Mouse (Mus musculus): ENCODE results near the gene Rps18.

Gene Rps18

DNA sequence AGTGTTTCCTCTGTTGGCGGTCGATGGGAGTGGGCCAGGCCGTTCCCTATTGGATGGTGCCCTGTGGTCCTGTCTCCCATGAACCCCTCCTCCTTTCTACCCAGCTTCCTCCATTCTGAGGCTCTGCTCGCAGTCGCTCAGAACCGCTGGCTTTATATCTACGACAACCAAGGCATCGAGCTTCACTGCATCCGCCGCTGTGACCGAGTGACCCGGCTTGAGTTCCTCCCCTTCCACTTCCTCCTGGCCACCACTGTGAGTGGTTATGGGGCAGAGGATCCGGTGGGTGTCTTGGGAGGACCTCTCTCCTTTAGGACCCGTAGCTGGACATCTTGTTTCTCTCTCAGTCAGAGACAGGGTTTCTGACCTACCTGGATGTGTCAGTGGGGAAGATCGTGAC, 12.3 kb downstream of the Rps18 start:
- WGBS: 94% methylated on average over 15 of the region's 15 CpGs

DNA sequence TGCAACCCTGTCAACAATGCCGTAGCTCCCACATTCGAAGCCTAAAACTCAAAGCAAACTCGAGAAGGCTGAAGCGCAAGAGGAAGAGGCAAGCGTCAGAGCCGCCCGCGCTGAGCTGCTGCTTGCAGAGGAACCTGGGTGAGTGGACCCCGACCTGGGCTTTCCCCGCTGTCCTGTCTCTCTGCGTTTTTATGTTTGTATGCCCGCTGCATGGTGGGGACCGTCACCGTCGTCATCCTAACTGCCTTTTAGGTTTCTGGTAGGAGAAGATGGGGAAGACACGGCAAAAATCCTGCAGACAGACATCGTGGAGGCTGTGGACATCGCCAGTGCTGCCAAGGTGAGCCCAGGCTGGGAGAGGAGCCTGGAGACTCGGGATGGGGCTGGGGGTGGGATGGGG, 14.4 kb downstream of the Rps18 start:
- 56% methylated on average over 19 of the region's 19 CpGs for WGBS

DNA sequence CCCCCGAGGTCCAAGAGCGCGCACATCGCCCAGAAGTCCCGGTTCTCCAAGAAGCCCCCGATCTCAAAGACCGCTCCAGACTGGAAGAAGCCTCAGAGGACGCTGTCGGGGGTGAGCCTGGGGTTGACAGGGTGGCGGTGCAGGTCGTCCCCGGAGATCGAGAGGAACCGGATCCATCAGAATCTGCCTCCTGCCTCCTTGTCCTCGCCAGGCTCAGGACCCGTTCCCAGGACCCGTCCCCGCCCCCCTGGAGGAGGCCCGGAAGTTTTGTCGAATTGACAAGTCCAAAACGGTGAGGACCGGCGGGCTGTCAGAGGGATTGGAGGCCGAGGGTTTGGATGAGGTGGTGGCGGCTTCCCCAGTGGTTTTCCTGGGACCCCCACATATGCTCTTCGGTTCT, 14.8 kb downstream of the Rps18 start:
- WGBS: 3% methylated on average over 26 of the region's 26 CpGs

DNA sequence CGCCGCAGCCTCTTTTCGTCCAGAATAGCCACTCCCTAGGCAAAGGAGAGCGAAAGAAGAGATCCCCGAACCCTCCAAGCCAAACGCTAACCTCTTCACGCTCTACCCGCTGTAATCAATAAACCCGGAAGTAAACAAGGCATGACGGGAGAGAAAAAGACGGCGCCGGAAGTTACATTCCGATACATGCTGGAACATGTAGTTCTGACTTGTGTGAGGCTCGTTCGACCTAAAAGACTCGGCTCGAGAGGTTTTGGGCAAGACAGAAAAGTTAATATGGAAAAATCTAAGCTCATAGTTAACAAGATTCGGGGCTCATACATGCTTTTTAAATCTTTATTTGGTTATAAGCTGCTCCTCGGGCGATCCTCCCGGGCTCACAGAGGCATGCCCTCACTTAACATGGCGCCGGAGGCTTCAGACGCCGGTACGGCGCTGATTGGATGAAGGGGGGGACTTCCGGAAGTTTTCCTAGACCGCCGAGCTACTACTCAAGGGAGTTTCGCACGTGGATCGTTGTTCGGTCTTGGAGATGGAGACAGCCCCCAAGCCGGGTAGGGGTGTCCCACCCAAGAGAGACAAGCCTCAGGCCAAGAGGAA, 15.5 kb downstream of the Rps18 start, which contains the start of the genes Pfdn6 and Wdr46:
TSS of gene Pfdn6 (minus strand) at position 138 of the 600 bp plus-strand sequence.
TSS of gene Wdr46 (plus strand) at position 455 of the 600 bp plus-strand sequence.
- WGBS: under 1% methylated on average over 36 of the region's 36 CpGs

DNA sequence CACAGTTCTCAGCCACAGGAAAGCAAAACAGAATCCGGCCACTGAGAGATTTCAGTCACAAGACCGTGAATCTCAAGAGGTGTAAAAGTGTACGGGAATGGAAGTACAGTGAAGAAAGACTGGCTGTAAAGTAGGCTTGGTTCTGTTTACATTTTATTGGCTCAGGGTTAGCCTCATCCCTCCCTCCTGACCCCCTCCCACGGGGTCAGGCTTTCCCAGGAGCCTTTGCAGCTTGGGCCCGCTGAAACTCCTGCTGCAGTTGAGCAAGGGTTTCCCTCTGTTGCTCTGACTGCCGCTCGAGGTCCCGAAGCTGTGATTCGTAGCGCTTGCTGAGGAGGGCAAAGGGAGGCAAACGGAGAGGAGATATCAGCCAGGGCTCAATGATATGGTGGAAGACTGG, 17.0 kb downstream of the Rps18 start:
- 81% methylated on average over 11 of the region's 11 CpGs for WGBS

DNA sequence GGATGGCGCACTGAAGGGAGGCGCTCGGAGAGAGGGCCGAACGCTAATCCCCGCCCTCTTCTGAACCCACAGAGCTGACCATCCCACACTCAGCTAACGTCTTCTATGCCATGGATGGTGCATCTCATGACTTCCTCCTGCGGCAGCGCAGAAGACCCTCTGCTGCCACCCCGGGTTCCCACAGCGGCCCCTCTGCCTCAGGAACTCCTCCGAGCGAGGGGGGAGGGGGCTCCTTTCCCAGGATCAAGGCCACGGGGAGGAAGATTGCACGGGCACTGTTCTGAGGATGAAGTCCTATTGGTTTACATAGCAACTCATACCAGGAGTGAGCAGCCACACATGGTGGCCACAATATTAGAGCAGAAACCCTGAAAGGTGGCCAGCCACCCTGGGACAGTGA, 18.8 kb downstream of the Rps18 start:
- 84% methylated on average over 15 of the region's 15 CpGs for WGBS

DNA sequence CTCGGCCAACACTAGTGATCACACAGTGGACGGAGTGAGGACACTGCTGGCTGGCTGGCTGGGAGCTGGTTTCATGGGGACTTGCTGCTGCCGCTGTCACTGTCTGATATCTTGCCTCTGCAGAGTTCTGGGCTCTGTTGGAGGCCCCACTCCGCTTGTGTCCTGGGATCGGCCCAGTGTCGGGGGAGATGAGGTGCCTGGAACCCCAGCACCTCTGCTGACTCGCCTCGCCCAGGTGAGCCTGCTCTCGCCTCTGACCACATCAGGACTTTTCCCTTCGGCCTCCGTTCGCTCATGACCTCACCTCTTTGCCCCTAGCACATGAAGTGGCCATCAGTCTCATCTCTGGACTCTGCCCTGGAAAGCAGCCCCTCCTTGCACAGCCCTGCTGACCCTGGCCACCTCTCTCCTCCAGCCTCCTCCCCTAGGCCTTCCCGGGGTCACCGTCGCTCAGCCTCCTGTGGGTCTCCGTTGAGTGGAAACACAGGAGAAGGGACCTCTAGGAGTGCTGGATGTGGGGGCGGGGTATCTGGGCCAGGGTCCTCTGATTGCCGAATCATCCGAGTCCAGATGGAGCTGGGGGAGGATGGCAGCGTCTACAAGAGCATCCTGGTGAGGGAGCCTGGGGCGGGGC, 20.3 kb downstream of the Rps18 start:
- WGBS: 89% methylated on average over 21 of the region's 21 CpGs

DNA sequence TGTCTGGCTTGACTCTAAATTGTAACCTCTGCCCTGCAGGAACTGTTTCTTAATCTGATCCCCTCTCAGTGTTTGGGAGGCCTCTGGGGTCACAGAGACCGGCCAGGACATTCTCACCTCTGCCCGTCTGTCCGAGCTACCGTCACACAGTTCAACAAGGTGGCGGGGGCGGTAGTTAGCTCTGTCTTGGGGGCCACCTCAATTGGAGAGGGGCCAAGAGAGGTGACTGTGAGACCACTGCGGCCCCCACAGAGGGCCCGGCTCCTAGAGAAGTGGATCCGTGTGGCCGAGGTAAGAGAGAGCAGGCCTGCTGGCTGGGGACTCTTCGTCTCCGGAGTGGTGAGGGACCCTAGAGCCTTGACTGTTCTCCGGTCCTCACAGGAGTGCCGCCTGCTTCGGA, 22.8 kb downstream of the Rps18 start:
- whole genome bisulfite sequencing: 94% methylated on average over 15 of the region's 15 CpGs

DNA sequence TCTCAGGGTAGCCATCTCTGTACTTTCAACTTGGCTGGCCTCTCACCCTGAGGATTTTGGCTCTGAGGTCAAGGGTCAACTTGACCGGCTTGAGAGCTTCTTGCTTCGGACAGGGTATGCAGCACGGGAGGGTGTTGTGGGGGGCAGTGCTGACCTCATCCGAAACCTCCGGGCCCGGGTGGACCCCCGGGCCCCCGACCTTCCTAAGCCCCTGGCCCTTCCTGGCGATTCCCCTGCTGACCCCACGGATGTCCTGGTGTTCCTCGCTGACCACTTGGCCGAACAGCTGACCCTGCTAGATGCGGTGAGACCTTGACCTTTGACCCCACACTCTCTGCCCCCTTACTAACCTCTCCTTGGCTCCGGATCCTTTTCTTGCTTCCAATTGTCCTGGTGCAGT, 23.4 kb downstream of the Rps18 start:
- 91% methylated on average over 14 of the region's 14 CpGs for WGBS

DNA sequence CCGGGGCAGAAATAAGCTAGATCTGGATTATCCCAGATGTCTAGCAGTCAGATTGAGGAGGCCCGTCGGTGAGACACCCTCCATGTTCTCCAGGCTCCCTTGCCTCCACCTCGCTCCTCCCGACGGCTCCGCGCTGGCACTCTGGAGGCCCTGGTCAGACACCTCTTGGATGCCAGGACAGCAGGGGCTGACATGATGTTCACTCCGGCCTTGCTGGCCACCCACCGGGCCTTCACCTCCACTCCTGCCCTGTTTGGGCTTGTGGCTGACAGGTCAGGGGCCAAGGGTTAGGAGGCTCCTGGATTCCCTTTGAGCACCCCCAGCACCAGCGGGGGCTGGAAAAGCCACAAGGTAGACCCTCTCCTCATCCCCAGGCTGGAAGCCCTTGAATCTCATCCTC, 23.9 kb downstream of the Rps18 start:
- 89% methylated on average over 11 of the region's 11 CpGs for WGBS

DNA sequence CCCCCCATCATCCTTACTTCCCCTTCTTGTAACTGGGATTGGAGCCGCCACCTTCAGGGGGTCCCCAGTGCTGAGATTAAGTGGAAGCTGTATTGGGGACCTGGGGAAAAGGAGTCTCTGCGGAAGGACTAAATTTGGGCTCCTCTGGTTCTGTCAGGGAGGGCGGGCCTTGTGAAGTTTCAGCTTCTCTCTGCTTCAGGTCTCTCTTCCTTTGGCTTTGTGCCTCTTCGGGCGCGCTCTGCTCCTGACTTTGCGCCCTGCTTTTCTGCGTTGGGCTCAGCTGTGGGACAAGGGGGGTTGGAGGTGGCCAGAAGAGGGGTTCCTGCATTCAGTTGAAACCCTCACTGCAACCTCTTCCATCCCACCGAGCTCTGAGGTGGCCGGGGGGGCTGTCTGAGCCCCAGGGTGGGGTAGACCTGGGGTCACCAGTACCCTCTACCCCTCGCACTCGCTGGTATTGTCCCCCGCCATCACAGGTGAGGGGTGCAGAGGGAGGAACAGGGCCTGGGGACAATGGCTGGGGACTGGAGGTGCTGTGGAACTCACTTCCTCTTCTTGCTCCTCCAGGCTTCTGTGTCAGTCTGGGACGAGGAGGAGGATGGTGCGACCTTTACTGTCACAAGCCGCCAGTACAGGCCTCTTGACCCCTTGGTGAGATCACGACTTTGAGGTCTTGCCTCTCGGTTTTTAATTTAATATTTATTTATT, 24.5 kb downstream of the Rps18 start:
- 45% methylated on average over 18 of the region's 18 CpGs for WGBS

DNA sequence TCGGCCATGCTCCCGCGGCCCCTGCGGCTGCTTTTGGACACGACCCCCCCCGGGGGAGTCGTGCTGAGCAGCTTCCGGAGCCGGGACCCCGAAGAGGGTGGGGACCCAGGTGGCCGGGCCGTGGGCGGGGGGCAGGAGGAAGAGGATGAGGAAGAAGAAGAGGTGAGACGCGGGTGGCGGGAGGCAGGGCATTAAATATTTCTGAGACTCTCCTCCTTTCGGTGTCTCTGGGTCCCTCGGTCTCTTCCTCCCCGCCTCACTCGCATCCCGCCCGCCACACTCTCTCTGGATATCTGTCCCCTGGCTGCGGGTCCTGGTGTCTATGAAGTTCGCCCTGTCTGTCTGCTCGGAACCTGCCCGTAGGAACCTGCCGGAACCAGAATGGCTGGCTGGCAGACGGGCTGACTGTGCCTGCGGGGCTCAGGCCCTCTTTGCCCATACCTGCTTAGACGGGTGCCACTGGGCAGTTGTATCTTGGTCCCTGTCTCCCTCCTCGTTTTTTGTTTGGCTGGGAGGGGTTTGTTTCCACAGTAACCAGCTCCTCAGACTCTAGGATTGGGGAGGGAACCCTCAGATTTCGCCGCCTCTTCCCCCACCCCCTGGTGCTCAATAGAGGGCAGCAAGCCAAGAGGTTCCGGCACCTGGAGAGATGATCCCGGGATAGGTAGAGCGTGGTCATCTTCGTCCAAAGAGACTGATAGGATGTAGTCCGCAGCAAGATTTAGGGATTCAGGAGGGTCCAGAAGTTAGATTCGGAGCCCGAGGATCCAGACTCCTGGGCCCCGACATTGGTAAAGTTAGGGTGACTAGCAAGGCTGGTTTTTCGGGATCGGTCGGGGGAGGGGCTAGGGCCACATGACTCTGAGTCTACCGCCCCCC, 25.3 kb downstream of the Rps18 start:
- WGBS: 1% methylated on average over 45 of the region's 45 CpGs

DNA sequence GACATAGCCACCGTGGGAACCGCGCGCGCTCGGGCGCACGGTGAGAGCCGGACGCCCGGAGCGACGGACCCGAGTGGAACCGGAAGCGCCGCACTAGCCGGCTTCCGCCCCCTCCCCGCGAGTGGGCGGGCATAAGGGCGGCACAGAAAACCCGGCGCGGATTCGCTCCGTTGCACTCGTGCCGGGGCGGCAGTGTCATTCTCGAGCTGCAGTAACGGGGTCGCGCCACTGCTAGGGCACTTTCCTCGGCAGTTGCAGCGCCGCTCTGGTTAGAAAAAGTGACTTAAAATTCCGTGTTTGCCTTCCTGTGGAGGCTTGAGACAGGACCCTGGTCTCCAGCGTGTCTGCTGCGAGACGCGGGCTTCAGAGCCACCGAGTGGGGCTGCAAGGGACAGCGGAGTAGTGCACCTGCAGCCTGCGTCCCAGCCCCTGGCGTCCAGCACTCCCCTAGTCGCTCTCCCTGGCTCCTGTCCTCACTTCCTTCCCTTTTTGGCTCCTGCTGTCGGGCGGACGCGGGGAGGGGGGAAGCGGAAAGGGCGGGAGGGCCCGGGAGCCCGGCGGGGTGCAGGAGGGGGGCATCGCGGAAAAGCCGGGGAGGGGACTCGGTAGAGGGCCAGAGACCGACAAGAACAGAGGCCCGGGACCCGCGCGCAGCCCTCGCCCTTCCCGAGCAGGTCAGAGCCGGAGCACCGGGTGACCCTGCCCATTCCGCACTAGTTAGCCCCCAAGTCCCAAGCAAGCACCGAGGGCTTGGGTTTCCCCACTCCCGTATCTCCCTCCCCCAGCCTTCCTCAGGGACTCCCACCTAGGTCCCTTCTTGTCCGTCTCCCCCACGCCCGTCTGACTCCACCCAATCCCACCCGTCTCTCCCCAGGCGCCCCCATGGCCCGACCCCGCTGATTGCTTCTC, 26.2 kb downstream of the Rps18 start, which contains the start of gene Rgl2:
TSS of gene Rgl2 (plus strand) at position 173 of the 909 bp plus-strand sequence.
- WGBS: under 1% methylated on average over 80 of the region's 80 CpGs

DNA sequence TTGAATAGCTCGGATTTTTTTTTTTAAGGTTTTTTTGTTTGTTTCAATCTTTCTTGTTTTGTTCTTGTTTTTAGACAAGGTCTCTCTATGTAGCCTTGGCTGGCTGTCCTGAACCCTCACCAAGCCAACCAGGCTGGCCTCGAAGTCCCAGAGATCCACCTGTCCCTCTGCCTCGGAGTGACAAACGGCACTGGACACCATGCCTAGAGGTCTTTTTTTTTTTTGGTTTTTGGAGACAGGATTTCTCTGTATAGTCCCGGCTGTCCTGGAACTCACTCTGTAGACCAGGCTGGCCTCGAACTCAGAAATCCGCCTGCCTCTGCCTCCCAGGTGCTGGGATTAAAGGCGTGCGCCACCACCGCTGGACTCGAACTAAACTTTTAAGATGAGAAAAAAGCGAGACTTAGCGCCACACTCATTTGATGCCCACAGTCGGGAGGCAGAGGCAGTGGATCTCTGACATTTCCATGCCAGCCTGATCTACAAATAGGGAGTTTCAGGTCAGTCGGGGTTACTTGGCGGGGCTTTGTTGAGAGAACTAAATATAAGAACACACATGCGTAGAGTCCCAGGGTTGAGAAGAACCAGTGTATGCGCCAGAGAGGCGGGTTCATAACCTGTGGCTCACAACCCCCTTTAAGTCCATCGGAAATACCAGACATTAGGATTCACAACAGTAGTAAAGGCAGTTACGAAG, 27.4 kb downstream of the Rps18 start:
- 56% methylated on average over 21 of the region's 21 CpGs for WGBS

DNA sequence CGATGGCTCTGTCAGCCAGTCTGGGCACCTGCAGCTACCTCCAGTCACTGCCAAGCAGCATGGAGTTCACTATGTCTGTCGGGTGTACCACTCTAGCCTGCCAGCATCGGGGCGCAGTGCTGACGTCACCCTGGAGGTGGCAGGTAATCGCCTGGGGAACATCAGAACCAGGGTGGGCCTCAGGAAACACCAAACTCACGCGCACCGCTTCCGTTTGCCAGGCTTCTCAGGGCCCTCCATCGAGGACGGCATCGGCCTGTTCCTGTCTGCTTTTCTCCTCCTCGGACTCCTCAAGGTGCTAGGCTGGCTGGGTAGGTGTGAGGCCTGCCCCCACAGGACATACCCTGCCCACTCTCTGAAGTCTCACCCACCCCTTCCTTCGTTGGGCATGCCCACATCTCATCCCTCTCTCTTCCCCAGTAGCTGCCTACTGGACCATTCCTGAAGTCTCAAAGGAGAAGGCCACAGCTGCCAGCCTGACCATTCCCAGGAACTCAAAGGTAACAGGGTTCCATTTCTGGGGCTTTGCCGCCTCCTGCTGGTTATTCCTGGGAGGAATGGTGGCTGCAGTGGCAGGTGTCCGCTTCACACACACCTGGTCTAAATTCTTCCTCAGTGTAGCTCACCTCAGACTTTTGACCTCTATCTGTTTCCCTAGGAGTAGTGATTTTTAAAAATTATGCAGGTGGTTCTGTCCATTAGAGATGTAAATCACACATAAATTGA, 29.4 kb downstream of the Rps18 start:
- WGBS: 66% methylated on average over 17 of the region's 17 CpGs

DNA sequence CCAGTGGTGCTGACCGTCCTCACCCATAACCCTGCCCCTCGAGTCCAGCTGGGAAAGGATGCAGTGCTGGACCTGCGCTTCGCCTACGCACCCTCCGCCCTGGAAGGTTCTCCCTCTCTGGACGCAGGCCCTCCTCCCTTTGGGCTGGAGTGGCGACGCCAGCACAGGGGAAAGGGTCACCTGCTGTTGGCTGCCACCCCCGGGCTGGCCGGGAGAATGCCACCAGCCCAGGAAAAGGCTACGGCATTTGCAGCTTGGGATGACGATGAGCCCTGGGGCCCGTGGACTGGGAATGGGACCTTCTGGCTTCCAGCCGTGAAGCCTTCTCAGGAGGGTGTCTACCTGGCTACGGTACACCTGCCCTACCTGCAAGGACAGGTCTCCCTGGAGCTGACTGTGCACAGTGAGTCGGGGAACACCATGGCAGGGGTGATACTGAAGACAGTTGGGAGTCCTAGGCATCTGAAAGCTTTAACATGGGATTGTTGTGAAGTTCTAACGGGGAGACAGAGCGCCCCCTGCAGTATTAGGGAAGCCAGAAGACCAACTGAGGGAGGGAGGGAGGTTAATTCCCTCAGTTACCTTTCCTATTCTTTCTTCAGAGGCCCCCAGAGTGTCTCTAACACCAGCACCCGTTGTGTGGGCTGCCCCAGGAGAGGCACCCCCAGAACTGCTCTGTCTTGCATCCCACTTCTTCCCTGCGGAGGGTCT, 30.2 kb downstream of the Rps18 start:
- WGBS: 80% methylated on average over 21 of the region's 21 CpGs

DNA sequence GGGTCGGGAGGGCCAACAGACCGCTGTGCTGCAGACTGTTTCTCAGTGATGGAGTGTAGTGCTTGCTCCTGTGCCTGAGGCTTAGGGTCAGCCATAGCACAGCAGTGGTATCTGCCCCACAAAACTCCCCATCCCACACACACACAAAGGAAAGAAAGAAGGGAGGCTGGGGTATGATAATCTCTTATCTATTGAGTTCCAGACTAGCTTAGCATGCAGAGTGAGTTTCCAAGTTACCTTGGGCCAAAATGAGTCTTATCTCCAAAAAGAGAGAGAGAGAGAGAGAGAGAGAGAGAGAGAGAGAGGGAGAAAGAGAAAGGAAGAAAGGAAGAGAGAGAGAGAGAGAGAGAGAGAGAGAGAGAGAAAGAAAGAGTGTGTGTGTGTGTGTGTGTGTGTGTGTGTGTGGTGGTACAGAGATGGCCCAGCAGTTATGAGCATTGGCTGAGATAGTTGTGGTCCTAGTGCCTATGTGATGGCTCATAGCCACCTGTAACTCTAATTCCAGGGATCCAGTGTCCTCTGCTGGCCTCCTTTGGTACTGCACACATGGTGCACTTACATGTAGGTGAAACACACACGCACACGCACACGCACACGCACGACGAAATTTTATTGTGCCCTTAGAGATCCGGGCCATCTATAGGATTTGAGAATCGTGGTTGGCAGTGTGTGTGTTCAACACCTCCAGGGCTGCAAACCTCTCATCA, 31.1 kb downstream of the Rps18 start:
- 87% methylated on average over 10 of the region's 10 CpGs for WGBS

DNA sequence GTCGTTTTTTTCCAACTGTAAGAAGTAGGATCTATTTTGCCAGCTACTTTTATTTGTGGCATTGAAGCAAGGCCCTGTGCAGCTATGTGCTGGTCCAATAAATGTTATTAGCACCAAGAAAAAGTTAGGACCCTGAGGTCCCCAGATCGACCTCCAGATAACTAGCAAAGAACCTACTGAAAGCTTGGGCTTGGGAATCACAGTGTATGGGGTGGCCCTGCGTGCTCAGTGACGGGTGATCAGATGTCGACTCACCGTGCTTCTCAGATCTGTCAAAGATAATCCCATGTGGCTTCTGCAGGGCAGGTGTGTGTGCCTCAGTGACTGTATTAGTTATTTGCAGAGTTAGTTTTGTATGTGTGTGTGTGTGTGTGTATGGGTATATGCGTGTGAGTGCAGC, 34.4 kb downstream of the Rps18 start:
- 91% methylated on average over 7 of the region's 7 CpGs for WGBS

All from cerebral cortex, adult 2 months (tissue).